Mouse (Mus musculus) forebrain, embryonic 12.5 days (tissue): Measurements from ENCODE around the gene Blzf1. TPM values are rescaled to one million over a fixed set of nuclear protein-coding genes. Genes with fewer than 3 reads are reported as not detected.
A peak's percentile ranks its signal among the peaks of the same experiment; 100 is the strongest.

Experiments used
- ATAC-seq: fragments of 200-750 bp; cut with Nextera tagmentation; 2 replicates; pipeline ENCODE4 v1.8.0; 2017; ENCODE audit warnings: moderate TSS enrichment; ENCODE audit not compliant: low FRiP score
- H3K27ac ChIP-seq: fragments of 300-500 bp; sonication (generic); 2 replicates; pipeline ENCODE4 v1.5.1; 2016; ENCODE audit warnings: mild to moderate bottlenecking
- H3K27me3 ChIP-seq: fragments of 300-500 bp; sonication (generic); 2 replicates; pipeline ENCODE4 v1.6.1; 2016; ENCODE audit warnings: mild to moderate bottlenecking
- H3K36me3 ChIP-seq: fragments of 300-500 bp; sonication (generic); replicated peaks from 2 replicates; pipeline ENCODE4 v1.6.1; 2016; ENCODE audit warnings: mild to moderate bottlenecking
- H3K4me1 ChIP-seq: fragments of 300-500 bp; sonication (generic); 2 replicates; pipeline ENCODE4 v1.6.1; 2016
- H3K4me2 ChIP-seq: fragments of 300-500 bp; sonication (generic); 2 replicates; pipeline ENCODE4 v1.6.1; 2016; ENCODE audit warnings: mild to moderate bottlenecking, moderate library complexity
- H3K4me3 ChIP-seq: fragments of 300-500 bp; sonication (generic); replicated peaks from 2 replicates; pipeline ENCODE4 v1.5.1; 2016; ENCODE audit warnings: mild to moderate bottlenecking
- H3K9ac ChIP-seq: fragments of 300-500 bp; sonication (generic); 2 replicates; pipeline ENCODE4 v1.6.1; 2016; ENCODE audit warnings: mild to moderate bottlenecking
- H3K9me3 ChIP-seq: fragments of 300-500 bp; sonication (generic); 2 replicates; pipeline ENCODE4 v1.6.1; 2016
- WGBS: fragments of 180-500 bp; shearing (Covaris S2); methylation state at CpG from one replicate; pipeline ENCODE4 v1.1.7; 2016; 5-methylcytosine and 5-hydroxymethylcytosine counted together
- polyA plus RNA-seq: library from polyadenylated mRNA; unstranded; fragments of >200 nt; fragmentation: Nextera tagmentation; extraction: Ambion mirVana; gene quantifications from 2 replicates; pipeline ENCODE4 v1.2.1, GENCODE M21; 2016

Blzf1 gene
- polyA plus RNA-seq: 27.3 and 28.9 TPM in 2 replicates

DNA sequence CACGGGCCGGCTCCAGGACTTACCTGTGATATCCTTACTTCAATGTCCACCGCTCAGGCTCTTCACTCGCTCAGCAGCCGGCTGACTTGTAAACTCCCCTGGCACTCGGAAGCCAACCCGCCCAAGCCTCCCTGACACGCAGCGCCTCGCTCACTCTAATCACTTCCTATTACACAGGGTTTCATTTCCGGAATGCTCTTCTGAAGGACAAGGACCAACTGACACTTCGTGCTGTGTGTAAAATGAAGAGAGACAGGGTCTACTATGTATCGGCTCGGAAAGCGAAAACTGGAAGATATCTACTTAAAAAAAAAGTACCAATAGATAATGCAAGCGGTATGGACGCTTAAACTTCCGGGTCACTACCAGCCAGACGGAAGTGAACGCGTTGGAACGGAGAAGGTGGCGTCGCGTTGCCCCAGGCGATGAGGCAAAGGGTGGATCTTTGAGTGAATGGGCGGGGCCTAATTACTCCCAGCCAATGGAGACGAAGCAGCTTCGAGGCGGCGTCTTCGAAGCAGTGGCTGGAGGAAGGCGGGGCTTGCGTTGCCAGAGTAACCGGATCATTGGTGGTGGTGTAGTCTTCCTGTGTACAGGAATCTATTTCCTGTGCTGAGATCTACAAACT is at the start of gene Blzf1:
Blzf1 (minus strand) TSS at position 366 of the 628 bp plus-strand sequence.
- Histone ChIP-seq H3K4me3 (peak within 1 kb of the TSS; percentile 78), H3K9ac (peak within 1 kb of the TSS; percentile 56), H3K4me2 (peak within 1 kb of the TSS; percentile 91), H3K27me3 (no peaks in the 10 kb centered on the region), H3K36me3 (peaks cover 2% of the 10 kb centered on the region), H3K27ac (0 out of 2 replicates have a peak within 1 kb of the TSS, but pooled peaks have one; percentile 31), H3K9me3 (no peaks in the 10 kb centered on the region), H3K4me1 (peaks cover 20% of the 10 kb centered on the region)
- peak; percentile 99 for ATAC-seq
- WGBS: under 1% methylated on average over 35 of the region's 35 CpGs

DNA sequence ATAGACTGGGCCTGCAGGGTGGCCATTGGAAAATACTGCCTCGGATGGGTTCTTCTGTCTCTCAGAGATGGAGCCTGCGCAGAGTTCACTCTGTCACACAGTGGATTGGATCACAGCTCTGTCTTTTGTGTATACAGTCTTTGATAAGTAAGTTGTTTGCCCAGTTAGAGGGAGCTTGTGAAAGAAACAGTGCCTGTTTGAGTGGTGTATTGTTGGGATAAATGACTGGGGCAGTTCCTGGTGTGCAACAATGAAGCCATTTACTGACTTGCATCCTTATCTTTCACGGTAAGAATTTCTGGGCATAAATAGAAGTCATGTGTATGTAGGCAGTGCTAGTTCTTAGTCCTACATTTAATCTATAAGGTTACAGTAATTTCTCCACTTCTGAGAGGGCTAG is 46.2 kb upstream of the Blzf1 start:
- Histone ChIP-seq H3K4me2 (no peak overlapping the region), H3K36me3 (peaks cover 1% of the 10 kb centered on the region), H3K27ac (no peak overlapping the region), H3K4me1 (peaks cover 4% of the 10 kb centered on the region; the same call in 1 of the 2 replicates), H3K27me3 (no peaks in the 10 kb centered on the region), H3K4me3 (no peak overlapping the region), H3K9me3 (no peaks in the 10 kb centered on the region), H3K9ac (no peak overlapping the region)
- whole genome bisulfite sequencing: 39% methylated on average over 3 of the region's 3 CpGs
- no peak for ATAC-seq

DNA sequence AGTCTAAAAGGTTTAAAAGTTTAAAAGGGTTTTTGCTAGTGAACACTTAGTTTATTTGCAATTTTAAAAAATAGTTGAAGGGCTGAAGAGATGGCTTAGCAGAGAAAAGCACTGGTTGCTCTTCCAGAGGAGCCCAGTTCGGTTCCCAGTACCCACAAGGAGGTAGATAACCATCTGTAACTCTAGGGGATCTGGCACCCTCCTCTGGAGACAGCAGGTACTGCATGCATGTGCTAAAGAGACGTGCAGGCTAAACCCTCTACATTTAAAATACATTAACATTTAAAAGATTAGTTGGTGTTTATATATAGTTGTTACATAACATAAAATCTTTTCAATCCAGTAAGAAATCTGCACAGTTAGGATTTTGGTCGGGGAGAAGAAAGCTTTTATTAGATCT is 34.9 kb upstream of the Blzf1 start:
- H3K27me3 ChIP-seq: no peaks in the 10 kb centered on the region
- no peak overlapping the region for H3K27ac ChIP-seq
- ATAC-seq: no peak
- H3K9ac ChIP-seq: no peak overlapping the region
- no peaks in the 10 kb centered on the region for H3K4me1 ChIP-seq
- 87% methylated on average over 3 of the region's 3 CpGs for WGBS
- peaks cover 22% of the 10 kb centered on the region for H3K36me3 ChIP-seq
- H3K4me2 ChIP-seq: no peak overlapping the region
- H3K4me3 ChIP-seq: no peak overlapping the region
- 0 out of 2 replicates have a peak, but pooled peaks cover 4% of the 10 kb centered on the region for H3K9me3 ChIP-seq

DNA sequence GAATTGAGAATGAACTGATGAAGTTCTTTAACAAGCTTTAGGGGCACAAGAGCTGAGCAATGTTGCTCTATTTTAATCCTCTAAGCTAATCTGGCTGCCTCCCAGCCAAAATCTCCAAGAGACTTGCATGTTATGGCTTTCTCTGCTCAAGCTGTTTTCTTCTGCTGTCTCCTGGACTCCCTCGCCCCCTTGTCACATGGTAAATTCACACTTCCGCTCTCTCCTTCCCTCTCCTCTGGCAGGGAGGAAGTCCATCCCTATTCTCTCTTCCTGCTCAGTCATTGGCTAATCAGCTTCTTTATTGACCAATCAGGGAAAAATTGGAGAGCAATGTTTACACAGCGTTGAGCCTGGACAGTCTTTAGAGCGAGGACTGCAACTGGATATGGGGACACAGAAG is 28.6 kb upstream of the Blzf1 start:
- Histone ChIP-seq H3K4me3 (no peak overlapping the region), H3K27ac (no peak overlapping the region), H3K4me2 (no peak overlapping the region), H3K9ac (no peak overlapping the region), H3K9me3 (no peaks in the 10 kb centered on the region), H3K4me1 (no peaks in the 10 kb centered on the region), H3K27me3 (no peaks in the 10 kb centered on the region), H3K36me3 (peaks cover 19% of the 10 kb centered on the region)
- 92% methylated on average over 4 of the region's 4 CpGs for WGBS
- no peak for ATAC-seq

DNA sequence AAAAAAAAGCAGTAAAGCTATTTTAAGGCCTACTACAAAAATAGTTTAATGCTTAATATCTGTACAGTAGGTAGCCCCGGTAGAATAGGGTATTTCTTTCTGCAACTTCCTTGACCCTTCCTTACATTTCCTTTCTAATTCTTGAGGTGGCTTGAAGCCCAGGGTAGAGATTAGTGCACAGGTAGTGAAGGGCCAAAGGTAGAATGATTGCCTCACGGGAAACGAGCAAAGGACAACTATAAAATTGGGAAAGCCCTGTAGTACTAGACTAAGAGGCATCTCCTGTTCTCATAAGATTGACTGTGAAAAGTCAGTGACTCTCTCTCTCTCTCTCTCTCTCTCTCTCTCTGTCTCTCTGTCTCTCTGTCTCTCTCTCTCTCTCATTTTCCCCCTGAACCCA is 28.1 kb upstream of the Blzf1 start:
- H3K27ac ChIP-seq: no peak overlapping the region
- no peak overlapping the region for H3K4me2 ChIP-seq
- WGBS: 96% methylated on average over 3 of the region's 3 CpGs
- H3K9me3 ChIP-seq: no peaks in the 10 kb centered on the region
- no peak for ATAC-seq
- no peaks in the 10 kb centered on the region for H3K4me1 ChIP-seq
- H3K36me3 ChIP-seq: peaks cover 17% of the 10 kb centered on the region; the same call in 1 of the 2 replicates
- no peak overlapping the region for H3K4me3 ChIP-seq
- no peaks in the 10 kb centered on the region for H3K27me3 ChIP-seq
- H3K9ac ChIP-seq: no peak overlapping the region

DNA sequence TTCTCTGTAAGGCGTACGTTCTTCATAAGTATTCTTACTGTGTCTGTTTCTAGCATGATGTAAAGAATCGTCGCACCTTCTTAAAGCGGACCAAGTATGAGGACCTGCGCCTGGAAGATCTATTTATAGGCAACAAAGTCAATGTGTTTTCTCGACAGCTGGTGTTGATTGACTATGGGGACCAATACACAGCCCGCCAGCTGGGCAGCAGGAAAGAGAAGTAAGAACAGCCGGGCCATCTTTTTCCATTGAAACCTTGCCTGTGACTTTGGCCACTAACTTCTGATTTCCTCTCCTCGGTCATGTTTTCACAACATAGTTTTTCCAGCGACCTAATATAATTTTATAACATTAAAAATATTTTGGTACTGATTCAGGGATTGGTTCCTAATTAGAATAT is 25.3 kb upstream of the Blzf1 start:
- H3K4me1 ChIP-seq: no peaks in the 10 kb centered on the region
- H3K27ac ChIP-seq: no peak overlapping the region
- H3K9me3 ChIP-seq: no peaks in the 10 kb centered on the region
- H3K36me3 ChIP-seq: peaks cover 22% of the 10 kb centered on the region
- 91% methylated on average over 11 of the region's 11 CpGs for WGBS
- H3K4me2 ChIP-seq: no peak overlapping the region
- no peak overlapping the region for H3K4me3 ChIP-seq
- no peak for ATAC-seq
- H3K27me3 ChIP-seq: no peaks in the 10 kb centered on the region
- no peak overlapping the region for H3K9ac ChIP-seq

DNA sequence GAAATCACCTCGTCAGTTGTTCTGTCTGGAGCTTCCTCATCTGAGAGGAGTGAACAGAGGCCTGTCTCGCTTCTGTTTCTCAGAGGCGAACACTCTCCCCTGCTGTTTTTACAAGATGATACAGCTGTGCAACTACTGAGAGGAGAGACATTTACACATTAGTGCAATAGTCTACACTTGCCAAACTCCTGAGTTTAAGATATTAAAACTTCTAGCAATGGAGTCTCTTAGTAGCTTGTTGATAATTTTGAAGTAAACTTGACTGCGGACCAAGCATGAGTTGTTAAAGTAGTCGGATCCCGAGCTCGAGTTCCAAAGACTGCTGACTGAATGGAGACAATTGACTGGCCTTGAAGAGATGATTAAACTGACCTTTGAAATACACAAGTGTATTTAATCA is 20.5 kb upstream of the Blzf1 start:
- Histone ChIP-seq H3K4me3 (no peak overlapping the region), H3K9ac (no peak overlapping the region), H3K4me2 (no peak overlapping the region), H3K27me3 (no peaks in the 10 kb centered on the region), H3K27ac (no peak overlapping the region), H3K9me3 (no peaks in the 10 kb centered on the region), H3K36me3 (peaks cover 10% of the 10 kb centered on the region), H3K4me1 (no peaks in the 10 kb centered on the region)
- ATAC-seq: no peak
- WGBS: 76% methylated on average over 7 of the region's 7 CpGs

DNA sequence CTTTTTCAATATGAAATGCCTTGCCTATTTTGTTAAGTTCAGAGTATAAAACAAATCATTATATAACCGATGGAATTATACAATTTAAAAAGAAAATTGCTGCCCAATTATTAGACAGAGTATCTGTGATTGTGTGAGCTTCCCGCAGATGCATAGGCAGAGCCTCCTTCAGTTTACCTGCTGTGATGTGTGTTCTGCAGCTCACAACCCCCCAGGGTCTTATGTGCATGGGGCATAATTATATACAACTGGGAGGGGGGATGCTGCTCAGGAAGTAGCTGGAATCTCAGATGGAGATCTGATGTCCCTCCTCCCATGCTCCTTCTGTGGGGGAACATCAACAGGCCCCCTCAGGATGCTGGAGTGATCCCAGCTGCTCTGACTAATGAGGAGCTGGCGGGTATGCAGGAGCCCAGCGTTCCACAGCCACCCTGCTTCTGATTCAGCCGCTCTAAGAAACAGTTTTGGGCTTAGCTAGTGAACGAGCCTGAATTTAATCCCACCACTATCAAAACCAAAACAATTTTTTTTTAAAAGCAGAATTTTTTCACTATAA is 19.4 kb upstream of the Blzf1 start:
- peak; percentile 64 for ATAC-seq
- Histone ChIP-seq H3K9ac (no peak overlapping the region), H3K4me1 (peaks cover 5% of the 10 kb centered on the region; the same call in 1 of the 2 replicates), H3K4me3 (no peak overlapping the region), H3K9me3 (no peaks in the 10 kb centered on the region), H3K27me3 (no peaks in the 10 kb centered on the region), H3K4me2 (no peak overlapping the region), H3K36me3 (peaks cover 10% of the 10 kb centered on the region), H3K27ac (no peak overlapping the region)
- 61% methylated on average over 6 of the region's 6 CpGs for WGBS

DNA sequence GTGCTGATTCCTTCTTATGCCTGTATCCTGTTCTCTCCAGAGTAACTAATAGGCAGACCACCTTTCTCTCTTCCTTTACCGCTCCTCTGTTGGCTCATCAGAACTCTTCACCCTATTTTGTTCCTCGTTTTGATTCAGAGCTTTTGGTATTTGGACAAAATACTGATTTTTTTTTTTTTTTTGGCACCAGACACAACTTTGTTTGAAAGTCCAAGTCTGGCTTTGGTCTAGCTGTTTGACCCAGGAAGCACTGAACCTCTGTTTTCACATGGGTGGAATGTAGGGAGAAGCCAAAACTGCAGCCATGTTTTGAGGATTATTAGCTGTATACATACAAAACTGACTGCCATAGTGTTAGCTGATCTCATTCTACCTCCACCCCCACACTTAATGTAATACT is 17.6 kb upstream of the Blzf1 start:
- Histone ChIP-seq H3K4me1 (peaks cover 9% of the 10 kb centered on the region; the same call in 1 of the 2 replicates), H3K9me3 (no peaks in the 10 kb centered on the region), H3K4me3 (no peak overlapping the region), H3K27ac (no peak overlapping the region), H3K4me2 (no peak overlapping the region), H3K36me3 (peaks cover 7% of the 10 kb centered on the region), H3K9ac (no peak overlapping the region), H3K27me3 (no peaks in the 10 kb centered on the region)
- no peak for ATAC-seq
- WGBS: 93% methylated on average over 2 of the region's 2 CpGs

DNA sequence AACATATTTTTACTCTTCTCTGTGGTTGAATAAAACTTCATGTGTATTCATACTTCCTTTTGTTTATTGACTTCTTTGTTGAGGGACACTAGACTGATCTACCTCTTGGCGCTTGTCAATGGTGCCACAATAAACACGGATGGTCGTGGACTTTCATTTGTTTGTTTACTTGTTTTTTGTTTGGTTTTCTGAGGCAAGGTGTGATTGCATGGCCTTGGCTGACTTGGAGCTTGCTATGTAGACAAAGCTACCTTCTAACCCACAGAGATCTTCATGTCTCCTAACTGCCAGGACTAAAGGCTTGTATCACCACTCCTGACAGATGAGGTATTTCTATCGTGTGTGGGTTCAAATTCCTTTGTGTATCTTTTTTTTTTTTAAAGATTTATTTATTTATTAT is 16.9 kb upstream of the Blzf1 start:
- H3K4me2 ChIP-seq: no peak overlapping the region
- H3K27ac ChIP-seq: no peak overlapping the region
- no peak overlapping the region for H3K4me3 ChIP-seq
- peaks cover 7% of the 10 kb centered on the region for H3K36me3 ChIP-seq
- no peak for ATAC-seq
- no peak overlapping the region for H3K9ac ChIP-seq
- no peaks in the 10 kb centered on the region for H3K9me3 ChIP-seq
- WGBS: 90% methylated on average over 4 of the region's 4 CpGs
- H3K27me3 ChIP-seq: no peaks in the 10 kb centered on the region
- H3K4me1 ChIP-seq: peaks cover 9% of the 10 kb centered on the region; the same call in 1 of the 2 replicates

DNA sequence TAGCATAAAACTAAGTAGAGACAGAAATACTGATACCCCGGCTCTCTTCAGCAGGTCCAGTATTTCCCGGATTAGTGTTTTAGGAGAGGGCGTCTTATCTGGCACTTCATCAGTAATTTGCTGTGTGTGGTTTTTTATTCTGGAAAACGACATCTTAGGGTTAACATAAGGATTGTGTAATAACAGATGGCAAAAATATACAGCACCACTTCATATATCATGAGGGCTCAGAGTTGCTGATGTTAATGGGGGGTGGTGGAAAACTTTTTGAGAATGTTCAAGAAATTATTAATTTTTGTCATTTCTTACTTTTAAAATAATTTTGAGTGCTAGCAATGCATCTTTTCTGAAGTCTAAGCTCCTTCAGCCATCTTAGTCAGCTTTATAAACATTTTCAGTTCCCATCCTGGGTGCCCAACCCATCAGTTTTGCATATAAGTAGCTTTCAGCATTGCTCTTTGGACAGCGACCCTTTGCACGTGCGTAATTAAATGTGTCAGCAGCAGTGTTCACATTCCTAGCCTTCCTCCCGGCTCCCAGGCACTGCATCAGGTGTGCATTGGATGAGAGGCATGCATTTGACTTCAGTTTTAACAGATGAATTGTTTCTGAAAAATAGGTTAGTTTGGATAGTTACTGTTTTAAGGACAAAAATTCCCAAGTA is 15.8 kb upstream of the Blzf1 start:
- Histone ChIP-seq H3K27me3 (no peaks in the 10 kb centered on the region), H3K9ac (no peak overlapping the region), H3K4me2 (no peak overlapping the region), H3K36me3 (0 out of 2 replicates have a peak, but pooled peaks cover under 1% of the 10 kb centered on the region), H3K27ac (no peak overlapping the region), H3K4me1 (peaks cover 9% of the 10 kb centered on the region; the same call in 1 of the 2 replicates), H3K4me3 (no peak overlapping the region), H3K9me3 (no peaks in the 10 kb centered on the region)
- ATAC-seq: no peak
- WGBS: 86% methylated on average over 8 of the region's 8 CpGs

DNA sequence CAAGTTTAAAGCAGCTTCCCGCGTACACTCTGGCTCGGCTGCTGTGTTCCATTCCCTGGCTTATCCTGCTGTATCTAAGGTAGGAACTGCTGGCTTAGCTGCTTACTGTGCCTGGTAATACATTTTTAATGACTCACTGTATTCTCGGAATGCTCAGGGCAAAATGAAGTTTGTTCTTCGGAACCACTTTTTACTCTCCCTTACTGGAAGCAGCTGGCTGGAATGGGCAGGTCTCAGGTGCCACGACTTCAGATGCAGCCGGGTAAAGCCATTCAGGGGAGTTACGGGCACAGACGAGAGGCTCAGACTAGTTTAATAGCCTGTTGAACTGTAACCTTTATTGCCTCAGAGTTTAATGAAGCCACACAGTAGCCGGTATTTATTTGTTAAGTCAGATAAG is 14.1 kb upstream of the Blzf1 start:
- H3K27me3 ChIP-seq: no peaks in the 10 kb centered on the region
- no peak overlapping the region for H3K27ac ChIP-seq
- H3K9me3 ChIP-seq: no peaks in the 10 kb centered on the region
- peaks cover 9% of the 10 kb centered on the region; the same call in 1 of the 2 replicates for H3K4me1 ChIP-seq
- H3K4me2 ChIP-seq: no peak overlapping the region
- no peak overlapping the region for H3K4me3 ChIP-seq
- no peak overlapping the region for H3K9ac ChIP-seq
- 83% methylated on average over 10 of the region's 10 CpGs for WGBS
- no peaks in the 10 kb centered on the region for H3K36me3 ChIP-seq
- ATAC-seq: no peak
